Mouse (Mus musculus): ENCODE data around the gene 9430038I01Rik. TPM values are rescaled to one million over a fixed set of nuclear protein-coding genes. Genes with fewer than 3 reads are reported as not detected.

The 9430038I01Rik gene
- total RNA-seq, 4 experiments from 2014 or later, result 3.7 to 5.7 (median 4.6) TPM

DNA sequence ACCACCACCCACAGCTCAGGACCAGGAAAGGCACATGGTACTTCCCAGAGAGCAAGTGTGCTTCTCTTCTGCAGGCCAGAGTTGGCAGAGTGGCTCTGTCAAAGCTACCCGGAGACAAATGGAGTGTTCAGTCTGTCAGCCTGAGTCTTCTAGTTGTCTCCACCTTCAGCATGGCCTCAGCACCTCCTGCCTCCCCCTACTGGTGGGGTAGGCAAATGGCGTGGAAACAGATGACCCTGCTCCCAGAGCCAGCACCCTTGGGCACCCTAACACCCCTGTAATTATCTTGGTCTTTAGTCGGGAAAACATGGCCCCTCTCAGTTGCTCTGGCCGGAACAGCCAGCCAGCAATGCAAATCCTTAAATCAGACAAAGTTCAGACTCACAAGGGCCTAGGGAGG is 43.8 kb downstream of the 9430038I01Rik start:
- DNase-seq (ENCODE audit: low spot score in 2 of 2), result no peak

DNA sequence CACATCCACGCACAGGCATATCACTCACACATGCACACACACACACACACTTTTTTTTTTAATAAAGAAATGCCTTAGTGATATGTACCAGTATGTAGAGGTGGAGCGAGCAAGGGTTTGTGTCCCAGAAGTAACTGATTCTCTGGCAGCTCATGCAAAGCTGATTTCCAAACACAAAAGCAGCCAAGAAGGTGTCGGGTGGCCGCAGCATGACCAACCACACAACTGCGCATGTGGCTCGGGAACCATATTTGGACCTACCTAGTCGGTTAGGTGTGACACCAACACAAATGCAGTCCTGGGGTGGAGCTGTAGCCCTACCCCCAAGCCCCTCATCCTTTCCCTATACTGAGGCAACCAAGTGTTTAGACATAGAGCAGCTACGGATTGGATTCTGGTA is 45.5 kb downstream of the 9430038I01Rik start:
- DNase-seq (ENCODE audit: low spot score in 2 of 2), result no peak

GRCm38 (mm10) chr7:137364571-137364970 is 46.0 kb downstream of the 9430038I01Rik start:
- no peak for DNase-seq (ENCODE audit: low spot score in 2 of 2)

DNA sequence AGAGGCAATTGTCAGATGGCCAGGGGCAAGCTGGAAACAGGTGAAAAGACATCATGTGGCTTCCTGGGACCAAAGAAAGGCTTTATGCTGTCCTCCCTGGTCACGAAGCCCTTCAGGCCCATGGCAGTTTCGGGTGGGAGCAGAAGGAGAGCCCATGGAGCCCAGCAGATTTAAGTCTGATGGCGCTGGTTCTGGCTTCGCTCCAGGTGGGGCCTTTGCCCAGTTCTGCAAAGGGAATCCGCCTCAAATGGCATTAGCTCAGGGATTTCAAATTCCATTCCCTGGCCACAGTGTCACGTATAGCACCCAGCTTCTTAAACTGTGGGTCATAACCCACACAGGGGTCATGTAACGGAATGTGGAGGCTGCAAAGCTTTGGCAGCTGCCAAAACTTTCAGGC is 63.7 kb downstream of the 9430038I01Rik start:
- no peak for DNase-seq (ENCODE audit: low spot score in 2 of 2)

- DNase-seq (ENCODE audit: low spot score in 2 of 2), result no peak
Measured at GRCm38 (mm10) chr7:137346068-137346467, 64.5 kb downstream of the 9430038I01Rik start.

- no peak for DNase-seq (ENCODE audit: low spot score in 2 of 2)
Measured at GRCm38 (mm10) chr7:137333951-137334350, 76.6 kb downstream of the 9430038I01Rik start.

Other genes with a start within 250 kb of the 9430038I01Rik start
- gene Ebf3, start 96.3 kb downstream of the 9430038I01Rik start, total RNA-seq (2022), result 1 to 10 TPM in 3 of 4 experiments, under 1 TPM in 1; 0.59 to 1.9 (median 1.3) TPM
- 100 to 1,000 TPM in 1 of 4 experiments, 10 to 100 TPM in 3; 90.5 to 101 (median 95.2) TPM for gene Glrx3, start 26.9 kb upstream of the 9430038I01Rik start, total RNA-seq (2022)

Data from layer of hippocampus, adult 8-10 months (tissue).